12 mouse cellular contexts compared by ENCODE assay signal in genomic region chr19:10437521-10437920, GRCm38 (mm10). TPM values are rescaled to one million over a fixed set of nuclear protein-coding genes. Genes with fewer than 3 reads are reported as not detected.
A peak's percentile ranks its signal among the peaks of the same experiment; 100 is the strongest.
DNase-seq lines count a peak whose midpoint lies in the region; ATAC-seq and TF ChIP-seq lines count a peak whose summit lies in the region.
"Had no signal": no experiment of that assay in that cellular context is flagged by ENCODE, and none has a peak within 500 bp of the region (broad histone marks: within the 10 kb centered on the region; RNA-seq: fewer than 3 reads in every experiment).

No protein-coding gene starts in this region.

- H3K36me3 ChIP-seq in heart, postnatal 0 days (replicated peaks; ENCODE audit: control insufficient read depth, insufficient read depth, low read length) = no peaks in the 10 kb centered on the region
- no peaks in the 10 kb centered on the region for H3K36me3 ChIP-seq in liver, adult 2 months (ENCODE audit: control insufficient read depth, insufficient read depth, low read length)
- no peaks in the 10 kb centered on the region for H3K36me3 ChIP-seq in CH12.LX (replicated peaks in 1 of 2; ENCODE audit: control insufficient read depth in 1 of 2, insufficient read depth in 1 of 2, low read length in 1 of 2)
- H3K36me3 ChIP-seq: midbrain, embryonic 12.5 days had no signal

- no peak for DNase-seq in heart, postnatal 0 days (ENCODE audit: low spot score)
- DNase-seq in heart, adult 11 months = no peak
- DNase-seq in liver, adult 2 months (ENCODE audit: extremely low read depth, low read depth, low spot score) = peak; percentile 74
- no peak for DNase-seq in liver
- DNase-seq in CH12.LX (ENCODE audit: extremely low read depth) = peak; percentile 45
- DNase-seq in ovary, postnatal 14 days (ENCODE audit: low spot score) = no peak
- no peak for DNase-seq in layer of hippocampus, adult 9-11 months
- DNase-seq: gastrocnemius, postnatal 10 days; heart, postnatal 10 days had no signal

- 68% methylated on average over 1 of the region's 1 CpGs for WGBS in heart, postnatal 0 days
- 34% methylated on average over 1 of the region's 1 CpGs for WGBS in liver, adult 2 months
- 66% methylated on average over 1 of the region's 1 CpGs for WGBS in bone marrow, adult 2 months

- no peak for ATAC-seq in heart, postnatal 0 days (ENCODE audit: insufficient read depth, low read depth)

- peaks cover 18% of the 10 kb centered on the region for H3K4me1 ChIP-seq in heart, postnatal 0 days (ENCODE audit: control insufficient read depth, insufficient read depth)
- no peaks in the 10 kb centered on the region for H3K4me1 ChIP-seq in liver, adult 2 months (ENCODE audit: control insufficient read depth, insufficient read depth, low read length)
- peaks cover 11 to 30% of the 10 kb centered on the region in 2 experiments for H3K4me1 ChIP-seq in CH12.LX (ENCODE audit: control insufficient read depth in 1 of 2, insufficient read depth in 2 of 2)
- no peaks in the 10 kb centered on the region for H3K4me1 ChIP-seq in bone marrow, adult 2 months (ENCODE audit: control insufficient read depth, insufficient read depth, low read length)
- H3K4me1 ChIP-seq: midbrain, embryonic 12.5 days had no signal

- H3K9ac ChIP-seq in heart, postnatal 0 days (replicated peaks; ENCODE audit: low read depth, low read length) = no peak overlapping the region
- H3K9ac ChIP-seq in liver, adult 2 months (ENCODE audit: low read depth, low read length) = no peak overlapping the region
- H3K9ac ChIP-seq in CH12.LX (ENCODE audit: insufficient read depth, low read depth) = no peak overlapping the region
- H3K9ac ChIP-seq: midbrain, embryonic 12.5 days had no signal

- TF ChIP-seq CTCF in heart, postnatal 0 days (IDR thresholded peaks at IDR 0.05; ENCODE audit: low read depth) = peak; percentile 35
- no peak for TF ChIP-seq CTCF in liver, adult 2 months (IDR thresholded peaks at IDR 0.05; ENCODE audit: low read depth, low read length)
- TF ChIP-seq CTCF in CH12.LX (conservative IDR thresholded peaks at IDR 0.05 in 1 of 2, IDR thresholded peaks at IDR 0.05 in 1 of 2; ENCODE audit: low read depth in 2 of 2, low read length in 2 of 2) = peak; percentile 32 to 72; a peak in 3 of 4 replicates
- peak; percentile 20; the same call in 1 of the 2 replicates for TF ChIP-seq CTCF in bone marrow, adult 2 months (IDR thresholded peaks at IDR 0.05; ENCODE audit: control insufficient read depth, insufficient read depth, low read length)

- TF ChIP-seq EP300 in heart, postnatal 0 days (IDR thresholded peaks at IDR 0.05; ENCODE audit: low read depth) = no peak
- no peak for TF ChIP-seq EP300 in CH12.LX (IDR thresholded peaks at IDR 0.05; ENCODE audit: low read length)

- H3K27me3 ChIP-seq in heart, postnatal 0 days (ENCODE audit: control insufficient read depth, insufficient read depth, low read length) = no peaks in the 10 kb centered on the region
- no peaks in the 10 kb centered on the region for H3K27me3 ChIP-seq in liver, adult 2 months (ENCODE audit: control insufficient read depth, insufficient read depth, low read length)
- peaks cover 90% of the 10 kb centered on the region for H3K27me3 ChIP-seq in CH12.LX (replicated peaks)

- no peak overlapping the region for H3K27ac ChIP-seq in heart, postnatal 0 days (ENCODE audit: low read depth)
- no peak overlapping the region for H3K27ac ChIP-seq in liver, adult 2 months (replicated peaks; ENCODE audit: insufficient read depth, low read depth, low read length)
- H3K27ac ChIP-seq in CH12.LX (ENCODE audit: insufficient read depth, low read depth) = no peak overlapping the region
- H3K27ac ChIP-seq in bone marrow, adult 2 months (ENCODE audit: control insufficient read depth, insufficient read depth, low read depth, low read length, poor library complexity) = no peak overlapping the region
- H3K27ac ChIP-seq: midbrain, embryonic 12.5 days had no signal

- no peak overlapping the region for H3K4me3 ChIP-seq in heart, postnatal 0 days (ENCODE audit: low read depth, low read length)
- no peak overlapping the region for H3K4me3 ChIP-seq in liver, adult 2 months (ENCODE audit: insufficient read depth, low read depth, low read length)
- H3K4me3 ChIP-seq in CH12.LX (replicated peaks in 1 of 3; ENCODE audit: low read depth in 2 of 3, low read length in 2 of 3, poor library complexity in 1 of 3) = no peak overlapping the region
- no peak overlapping the region for H3K4me3 ChIP-seq in bone marrow, adult 2 months (replicated peaks; ENCODE audit: control insufficient read depth, low read depth, low read length)
- H3K4me3 ChIP-seq: midbrain, embryonic 12.5 days had no signal

- in situ Hi-C loops in CH12.LX (cut with MboI; ENCODE audit: low pct_ligation_motif_present, low pct_unique_long_range_greater_than_20kb, low sequenced_read_pairs) = no loop called here

- no peak for TF ChIP-seq POLR2A in liver, adult 2 months (IDR thresholded peaks at IDR 0.05; ENCODE audit: extremely low read depth, insufficient read depth, low read length)
- TF ChIP-seq POLR2A in CH12.LX (IDR thresholded peaks at IDR 0.05; ENCODE audit: low read depth, low read length) = no peak
- no peak for TF ChIP-seq POLR2A in bone marrow, adult 2 months (IDR thresholded peaks at IDR 0.05; ENCODE audit: borderline replicate concordance, control insufficient read depth, low read depth, low read length)

- peak; percentile 59 for TF ChIP-seq RAD21 in CH12.LX (IDR thresholded peaks at IDR 0.05; ENCODE audit: low read depth, low read length)

- H3K4me2 ChIP-seq in heart, postnatal 0 days (ENCODE audit: low read depth, low read length) = no peak overlapping the region
- no peak overlapping the region for H3K4me2 ChIP-seq in CH12.LX (ENCODE audit: insufficient read depth, low read depth, poor library complexity, severe bottlenecking)
- H3K4me2 ChIP-seq: midbrain, embryonic 12.5 days had no signal

- dilution Hi-C loops in CH12.LX (cut with MboI; ENCODE audit: extremely low pct_ligation_motif_present, extremely low pct_unique_long_range_greater_than_20kb, low sequenced_read_pairs) = no loop called here

- H3K9me3 ChIP-seq in heart, postnatal 0 days (replicated peaks; ENCODE audit: control insufficient read depth, low read length) = no peaks in the 10 kb centered on the region
- no peaks in the 10 kb centered on the region for H3K9me3 ChIP-seq in CH12.LX (replicated peaks; ENCODE audit: low read length)
- H3K9me3 ChIP-seq: midbrain, embryonic 12.5 days had no signal

- H3K79me2 ChIP-seq in liver, adult 2 months (ENCODE audit: control insufficient read depth, insufficient read depth, low read length) = no peaks in the 10 kb centered on the region
- no peaks in the 10 kb centered on the region for H3K79me2 ChIP-seq in CH12.LX (replicated peaks; ENCODE audit: control insufficient read depth, extremely low read depth, insufficient read depth, poor library complexity, severe bottlenecking)

TF ChIP-seq in CH12.LX, 34 proteins besides CTCF, POLR2A, EP300 and RAD21:
- no peak for TF ChIP-seq GABPA (IDR thresholded peaks at IDR 0.05; ENCODE audit: insufficient replicate concordance, low read depth, low read length)
- peak; percentile 69 for TF ChIP-seq SMC3 (IDR thresholded peaks at IDR 0.05; ENCODE audit: low read depth, low read length)
- 0 out of 2 replicates have a peak, but pooled peaks have one; percentile 10 for TF ChIP-seq BHLHE40 (IDR thresholded peaks at IDR 0.05; ENCODE audit: low read depth, low read length)

RNA-seq across cellular contexts. Expression of gene Lrrc10b, which starts 19.8 kb away (rescaled TPM):
- total RNA-seq in heart, postnatal 0 days (2014; rRNA removed; ENCODE audit: low replicate concordance) = 1.9 TPM in 1 of 2 replicates, not detected in the other
- polyA plus RNA-seq in heart, postnatal 0 days (2015; fragmentation: Nextera tagmentation; extraction: Ambion mirVana) = 0.08 and 0.18 TPM in 2 replicates
- total RNA-seq in liver, adult 2 months (2014; rRNA removed) = not detected in 2 replicates
- polyA plus RNA-seq in liver, adult 2 months (2012; rRNA removed) = not detected in 2 replicates
- not detected in 2 replicates for total RNA-seq in CH12.LX (2012; rRNA removed)
- total RNA-seq in CH12.LX (2014; rRNA removed) = not detected in 2 replicates
- not detected in 2 replicates for polyA plus RNA-seq in CH12.LX (2012; ENCODE audit: insufficient read length, low read depth)
- not detected in 2 replicates for polyA plus RNA-seq in bone marrow, adult 2 months (2011; ENCODE audit: insufficient read depth, insufficient read length, low replicate concordance, missing spikeins)
- polyA plus RNA-seq: limb, embryonic 11.5 days had no signal

RNA-seq across cellular contexts. Expression of gene Ppp1r32, which starts 45.2 kb away (rescaled TPM):
- total RNA-seq in heart, postnatal 0 days (2014; rRNA removed; ENCODE audit: low replicate concordance) = 0.19 TPM in 1 of 2 replicates, not detected in the other
- 0.14 TPM in 2 replicates for polyA plus RNA-seq in heart, postnatal 0 days (2015; fragmentation: Nextera tagmentation; extraction: Ambion mirVana)
- 0.13 TPM in 1 of 2 replicates, not detected in the other for total RNA-seq in liver, adult 2 months (2014; rRNA removed)
- polyA plus RNA-seq in liver, adult 2 months (2012; rRNA removed) = 0.06 and 0.09 TPM in 2 replicates
- total RNA-seq in CH12.LX (2012; rRNA removed) (0.13 TPM in 1 of 2 replicates, not detected in the other), CH12.LX (2014; rRNA removed) (0.18 TPM in 1 of 2 replicates, not detected in the other)
- 0.25 and 0.49 TPM in 2 replicates for polyA plus RNA-seq in CH12.LX (2012; ENCODE audit: insufficient read length, low read depth)
- 1.00 and 2.9 TPM in 2 replicates for polyA plus RNA-seq in bone marrow, adult 2 months (2011; ENCODE audit: insufficient read depth, insufficient read length, low replicate concordance, missing spikeins)
- polyA plus RNA-seq: limb, embryonic 11.5 days had no signal

RNA-seq across cellular contexts. Expression of gene Syt7, which starts 48.6 kb away (rescaled TPM):
- total RNA-seq in heart, postnatal 0 days (2014; rRNA removed; ENCODE audit: low replicate concordance) = 5.0 and 6.0 TPM in 2 replicates
- polyA plus RNA-seq in heart, postnatal 0 days (2015; fragmentation: Nextera tagmentation; extraction: Ambion mirVana) = 0.78 and 0.96 TPM in 2 replicates
- 0.28 and 0.34 TPM in 2 replicates for total RNA-seq in liver, adult 2 months (2014; rRNA removed)
- polyA plus RNA-seq in liver, adult 2 months (2012; rRNA removed) = 0.45 and 0.62 TPM in 2 replicates
- total RNA-seq in CH12.LX (2012; rRNA removed) (not detected in 2 replicates), CH12.LX (2014; rRNA removed) (not detected in 2 replicates)
- polyA plus RNA-seq in CH12.LX (2012; ENCODE audit: insufficient read length, low read depth) = not detected in 2 replicates
- polyA plus RNA-seq in bone marrow, adult 2 months (2011; ENCODE audit: insufficient read depth, insufficient read length, low replicate concordance, missing spikeins) = 0.37 and 1.9 TPM in 2 replicates

Comparison
In these comparisons a context has a peak if more than half of its experiments do, and no peak if none do; other contexts are left out.
1. DNase-seq: peak in liver, adult 2 months (single experiment) and CH12.LX (single experiment); none in heart, postnatal 0 days (single experiment), heart, adult 11 months (single experiment), liver (single experiment), ovary, postnatal 14 days (single experiment) and layer of hippocampus, adult 9-11 months (single experiment).